Mouse (Mus musculus): Measurements from ENCODE around the gene Lpin1. TPM values are rescaled to one million over a fixed set of nuclear protein-coding genes. Genes with fewer than 3 reads are reported as not detected.

Gene Lpin1
- polyA plus RNA-seq, 1 experiment from 2014 or later, result 14.3 TPM

DNA sequence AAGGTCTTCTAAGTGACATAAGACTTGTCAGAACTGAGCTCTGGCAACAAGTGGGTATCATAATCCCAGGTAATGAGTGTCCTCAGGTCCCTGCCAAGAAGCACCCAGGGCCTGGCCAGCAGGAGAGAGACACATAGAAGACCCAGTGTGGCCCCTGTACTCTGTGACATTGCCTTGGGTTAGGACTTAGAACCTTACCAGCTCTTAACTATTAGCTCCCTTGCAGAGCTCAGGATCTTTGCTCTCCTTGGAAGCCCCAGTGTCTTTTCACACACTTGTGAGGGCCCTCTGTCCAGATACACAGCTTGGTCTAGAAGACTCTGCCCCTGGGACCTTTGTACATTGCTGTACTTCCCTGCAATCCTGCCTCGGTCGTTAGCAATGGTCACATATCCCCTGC is 23.7 kb downstream of the Lpin1 start:
- WGBS (ENCODE audit: insufficient replicate concordance), result 63% methylated on average over 2 of the region's 2 CpGs
- H3K9ac ChIP-seq (replicated peaks), result peak overlapping the region; percentile 91
- 0 out of 2 replicates have a peak, but pooled peaks cover 6% of the 10 kb centered on the region for H3K36me3 ChIP-seq (replicated peaks; ENCODE audit: insufficient read depth, low read length)
- H3K4me3 ChIP-seq (ENCODE audit: low read depth, low read length), result peak overlapping the region; percentile 83
- peak overlapping the region; percentile 96 for H3K27ac ChIP-seq (ENCODE audit: low read depth)
- no peak for DNase-seq
- TF ChIP-seq CTCF (IDR thresholded peaks at IDR 0.05; ENCODE audit: low read depth), result no peak
- TF ChIP-seq EP300 (IDR thresholded peaks at IDR 0.05; ENCODE audit: low read depth), result no peak
- peak overlapping the region; percentile 98 for H3K4me2 ChIP-seq (ENCODE audit: low read depth, low read length)
- H3K4me1 ChIP-seq (ENCODE audit: insufficient read depth), result peaks cover 39% of the 10 kb centered on the region
- no peaks in the 10 kb centered on the region for H3K27me3 ChIP-seq (ENCODE audit: insufficient read depth, low read length)
- no peaks in the 10 kb centered on the region for H3K9me3 ChIP-seq (ENCODE audit: low read length)
- no peak for ATAC-seq

- peak overlapping the region; percentile 91 for H3K9ac ChIP-seq (replicated peaks)
- H3K36me3 ChIP-seq (replicated peaks; ENCODE audit: insufficient read depth, low read length), result peaks cover 9% of the 10 kb centered on the region
- no peaks in the 10 kb centered on the region for H3K9me3 ChIP-seq (ENCODE audit: low read length)
- WGBS (ENCODE audit: insufficient replicate concordance), result 66% methylated on average over 3 of the region's 3 CpGs
- H3K27me3 ChIP-seq (ENCODE audit: insufficient read depth, low read length), result no peaks in the 10 kb centered on the region
- no peak overlapping the region for H3K4me3 ChIP-seq (ENCODE audit: low read depth, low read length)
- TF ChIP-seq EP300 (IDR thresholded peaks at IDR 0.05; ENCODE audit: low read depth), result no peak
- TF ChIP-seq CTCF (IDR thresholded peaks at IDR 0.05; ENCODE audit: low read depth), result no peak
- H3K4me1 ChIP-seq (ENCODE audit: insufficient read depth), result peaks cover 50% of the 10 kb centered on the region
- H3K4me2 ChIP-seq (ENCODE audit: low read depth, low read length), result peak overlapping the region; percentile 98
- no peak overlapping the region for H3K27ac ChIP-seq (ENCODE audit: low read depth)
- ATAC-seq (no peak), DNase-seq (no peak)
Measured at GRCm38 (mm10) chr12:16584964-16585363, 25.8 kb downstream of the Lpin1 start.

- Histone ChIP-seq H3K36me3 (replicated peaks; ENCODE audit: insufficient read depth, low read length) (peaks cover 15% of the 10 kb centered on the region), H3K9ac (replicated peaks) (peak overlapping the region; percentile 12; the same call in 1 of the 2 replicates), H3K27ac (ENCODE audit: low read depth) (peak overlapping the region; percentile 46), H3K4me3 (ENCODE audit: low read depth, low read length) (no peak overlapping the region; the same call in 1 of the 2 replicates), H3K4me2 (ENCODE audit: low read depth, low read length) (peak overlapping the region; percentile 98), H3K4me1 (ENCODE audit: insufficient read depth) (peaks cover 53% of the 10 kb centered on the region), H3K27me3 (ENCODE audit: insufficient read depth, low read length) (no peaks in the 10 kb centered on the region), H3K9me3 (ENCODE audit: low read length) (no peaks in the 10 kb centered on the region)
- ATAC-seq (no peak), DNase-seq (no peak)
- 27% methylated on average over 14 of the region's 14 CpGs for WGBS (ENCODE audit: insufficient replicate concordance)
- no peak for TF ChIP-seq EP300 (IDR thresholded peaks at IDR 0.05; ENCODE audit: low read depth)
- no peak for TF ChIP-seq CTCF (IDR thresholded peaks at IDR 0.05; ENCODE audit: low read depth)
Measured at GRCm38 (mm10) chr12:16584035-16584682, 26.6 kb downstream of the Lpin1 start.

DNA sequence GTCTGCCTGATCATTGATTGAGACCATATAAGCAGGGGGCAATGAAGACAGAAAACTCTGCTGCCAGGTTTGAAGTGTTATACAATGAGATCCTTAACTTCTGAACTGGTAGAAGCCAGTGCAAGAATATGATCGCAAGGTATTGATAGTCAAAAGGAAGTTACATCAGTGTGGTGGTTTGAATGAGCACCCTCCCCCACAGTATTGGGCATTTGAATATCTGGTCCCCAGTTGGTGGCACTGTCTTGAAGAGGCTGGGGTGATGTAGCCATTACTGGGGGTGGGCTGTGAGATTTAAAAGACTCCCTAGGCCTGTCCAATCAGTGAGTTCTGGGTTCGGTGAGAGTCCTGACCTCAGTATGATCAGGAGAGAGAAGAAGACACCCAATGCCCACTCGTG is 27.5 kb downstream of the Lpin1 start:
- Histone ChIP-seq H3K4me3 (ENCODE audit: low read depth, low read length) (no peak overlapping the region), H3K4me1 (ENCODE audit: insufficient read depth) (peaks cover 52% of the 10 kb centered on the region), H3K27ac (ENCODE audit: low read depth) (no peak overlapping the region), H3K9ac (replicated peaks) (0 out of 2 replicates have a peak overlapping the region, but pooled peaks have one; percentile 18), H3K4me2 (ENCODE audit: low read depth, low read length) (peak overlapping the region; percentile 98), H3K27me3 (ENCODE audit: insufficient read depth, low read length) (no peaks in the 10 kb centered on the region), H3K9me3 (ENCODE audit: low read length) (no peaks in the 10 kb centered on the region), H3K36me3 (replicated peaks; ENCODE audit: insufficient read depth, low read length) (peaks cover 22% of the 10 kb centered on the region)
- WGBS (ENCODE audit: insufficient replicate concordance), result 73% methylated on average over 3 of the region's 3 CpGs
- DNase-seq, result no peak
- no peak for ATAC-seq
- TF ChIP-seq CTCF (IDR thresholded peaks at IDR 0.05; ENCODE audit: low read depth), result no peak
- TF ChIP-seq EP300 (IDR thresholded peaks at IDR 0.05; ENCODE audit: low read depth), result no peak

DNA sequence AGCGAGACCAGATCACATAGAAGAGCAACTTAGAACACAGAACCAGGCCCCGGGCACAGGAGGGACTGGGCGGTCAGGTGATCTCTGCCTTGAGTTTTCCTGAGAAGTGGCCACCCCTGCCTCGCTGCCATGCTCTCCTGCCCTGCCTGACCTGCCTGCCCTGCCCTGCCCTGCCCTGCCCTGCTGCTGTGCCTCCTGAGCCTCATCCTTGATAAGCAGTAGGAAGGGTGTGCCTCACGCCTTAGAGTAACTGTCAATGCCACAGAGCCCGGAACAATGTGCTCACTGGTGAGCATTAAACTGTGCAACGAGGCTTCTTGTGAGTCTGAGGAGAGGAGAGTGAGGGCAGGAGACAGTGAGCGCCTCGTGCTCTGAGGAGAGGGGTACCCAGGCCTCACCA is 30.5 kb downstream of the Lpin1 start:
- H3K4me3 ChIP-seq (ENCODE audit: low read depth, low read length), result no peak overlapping the region
- WGBS (ENCODE audit: insufficient replicate concordance), result 50% methylated on average over 9 of the region's 9 CpGs
- H3K27ac ChIP-seq (ENCODE audit: low read depth), result peak overlapping the region; percentile 68
- DNase-seq, result peak; percentile 65
- H3K9me3 ChIP-seq (ENCODE audit: low read length), result no peaks in the 10 kb centered on the region
- H3K4me1 ChIP-seq (ENCODE audit: insufficient read depth), result peaks cover 64% of the 10 kb centered on the region
- H3K36me3 ChIP-seq (replicated peaks; ENCODE audit: insufficient read depth, low read length), result peaks cover 42% of the 10 kb centered on the region
- TF ChIP-seq EP300 (IDR thresholded peaks at IDR 0.05; ENCODE audit: low read depth) (no peak), CTCF (IDR thresholded peaks at IDR 0.05; ENCODE audit: low read depth) (no peak)
- H3K4me2 ChIP-seq (ENCODE audit: low read depth, low read length), result peak overlapping the region; percentile 48
- ATAC-seq, result peak; percentile 72
- peak overlapping the region; percentile 3; the same call in 1 of the 2 replicates for H3K9ac ChIP-seq (replicated peaks)
- H3K27me3 ChIP-seq (ENCODE audit: insufficient read depth, low read length), result no peaks in the 10 kb centered on the region

GRCm38 (mm10) chr12:16577665-16578233 is 33.0 kb downstream of the Lpin1 start:
- DNase-seq, result peak; percentile 59
- Histone ChIP-seq H3K27ac (ENCODE audit: low read depth) (peak overlapping the region; percentile 61), H3K36me3 (replicated peaks; ENCODE audit: insufficient read depth, low read length) (peaks cover 63% of the 10 kb centered on the region), H3K4me1 (ENCODE audit: insufficient read depth) (peaks cover 46% of the 10 kb centered on the region), H3K27me3 (ENCODE audit: insufficient read depth, low read length) (no peaks in the 10 kb centered on the region), H3K9ac (replicated peaks) (peak overlapping the region; percentile 42; the same call in 1 of the 2 replicates), H3K4me2 (ENCODE audit: low read depth, low read length) (peak overlapping the region; percentile 43), H3K4me3 (ENCODE audit: low read depth, low read length) (no peak overlapping the region), H3K9me3 (ENCODE audit: low read length) (no peaks in the 10 kb centered on the region)
- ATAC-seq, result peak; percentile 46
- 66% methylated on average over 9 of the region's 9 CpGs for WGBS (ENCODE audit: insufficient replicate concordance)
- no peak for TF ChIP-seq CTCF (IDR thresholded peaks at IDR 0.05; ENCODE audit: low read depth)
- TF ChIP-seq EP300 (IDR thresholded peaks at IDR 0.05; ENCODE audit: low read depth), result no peak

Measured in liver, postnatal 0 days (tissue).